Mouse (Mus musculus) midbrain, embryonic 14.5 days (tissue): ENCODE measurements at regions not wholly inside any gene's neighbourhood (a gene's known extent, or its start where the extent isn't known, plus 50 kb on each side); places are given as distances from the start of the nearest gene placed in this dataset.

Source experiments
- ATAC-seq: fragments of 200-750 bp; cut with Nextera tagmentation; 2 replicates; pipeline ENCODE4 v1.8.0; 2017; ENCODE audit warnings: moderate number of reproducible peaks, moderate library complexity; ENCODE audit not compliant: low FRiP score, low TSS enrichment
- DNase-seq: peaks from one replicate; pipeline ENCODE4 v3.0.0-alpha.2; 2015
- H3K27ac ChIP-seq: fragments of 300-500 bp; sonication (generic); replicated peaks from 2 replicates; pipeline ENCODE4 v1.5.1; 2014; ENCODE audit warnings: mild to moderate bottlenecking, low read depth, low read length, moderate library complexity
- H3K27me3 ChIP-seq: fragments of 300-500 bp; sonication (generic); 2 replicates; pipeline ENCODE4 v1.6.1; 2014; ENCODE audit warnings: low read length, control low read depth, mixed read lengths; ENCODE audit not compliant: control insufficient read depth, insufficient read depth
- H3K36me3 ChIP-seq: fragments of 300-500 bp; sonication (generic); 2 replicates; pipeline ENCODE4 v1.6.1; 2014; ENCODE audit warnings: low read length, control low read depth; ENCODE audit not compliant: control insufficient read depth, insufficient read depth
- H3K4me1 ChIP-seq: fragments of 300-500 bp; sonication (generic); 2 replicates; pipeline ENCODE4 v1.6.1; 2014; ENCODE audit warnings: mild to moderate bottlenecking, antibody characterized with exemption, low read length, control low read depth; ENCODE audit not compliant: control insufficient read depth, insufficient read depth
- H3K4me2 ChIP-seq: fragments of 300-500 bp; sonication (generic); 2 replicates; pipeline ENCODE4 v1.6.1; 2014; ENCODE audit warnings: mild to moderate bottlenecking, low read length, moderate library complexity
- H3K4me3 ChIP-seq: fragments of 300-500 bp; sonication (generic); replicated peaks from 2 replicates; pipeline ENCODE4 v1.5.1; 2014; ENCODE audit warnings: low read depth, low read length
- H3K9ac ChIP-seq: fragments of 300-500 bp; sonication (generic); replicated peaks from 2 replicates; pipeline ENCODE4 v1.6.1; 2014; ENCODE audit warnings: mild to moderate bottlenecking, low read length, moderate library complexity
- H3K9me3 ChIP-seq: fragments of 300-500 bp; sonication (generic); 2 replicates; pipeline ENCODE4 v1.6.1; 2016; ENCODE audit warnings: low read length, control low read depth, mixed read lengths; ENCODE audit not compliant: control insufficient read depth
- WGBS: fragments of 180-500 bp; shearing (Covaris S2); extraction: QIAGEN DNeasy Blood & Tissue Kit; methylation state at CpG from one replicate; pipeline ENCODE4 v1.1.7; 2014; 5-methylcytosine and 5-hydroxymethylcytosine counted together

- Histone ChIP-seq H3K9me3 (no peaks in the 10 kb centered on the region), H3K9ac (no peak overlapping the region), H3K27ac (no peak overlapping the region), H3K27me3 (no peaks in the 10 kb centered on the region), H3K4me2 (no peak overlapping the region), H3K36me3 (no peaks in the 10 kb centered on the region), H3K4me3 (no peak overlapping the region), H3K4me1 (no peaks in the 10 kb centered on the region)
- ATAC-seq (no peak), DNase-seq (no peak)
- WGBS = 75% methylated on average over 6 of the region's 6 CpGs
Observed at GRCm38 (mm10) chr5:58751777-58752176, 1034.0 kb downstream of the Pcdh7 start.
